Mouse (Mus musculus) kidney, embryonic 15.5 days (tissue): ENCODE data around the gene Naxd. TPM values are rescaled to one million over a fixed set of nuclear protein-coding genes. Genes with fewer than 3 reads are reported as not detected.

Source experiments
- ATAC-seq: fragments of 200-750 bp; cut with Nextera tagmentation; replicated peaks from 2 replicates; pipeline ENCODE4 v1.8.0; 2017; ENCODE audit warnings: moderate TSS enrichment; ENCODE audit not compliant: low FRiP score
- H3K27ac ChIP-seq: fragments of 300-500 bp; sonication (generic); 2 replicates; pipeline ENCODE4 v1.5.1; 2015; ENCODE audit warnings: mild to moderate bottlenecking, inconsistent platforms
- H3K27me3 ChIP-seq: fragments of 300-500 bp; sonication (generic); 2 replicates; pipeline ENCODE4 v1.6.1; 2015; ENCODE audit warnings: inconsistent platforms
- H3K36me3 ChIP-seq: fragments of 300-500 bp; sonication (generic); 2 replicates; pipeline ENCODE4 v1.6.1; 2015; ENCODE audit warnings: inconsistent platforms
- H3K4me1 ChIP-seq: fragments of 300-500 bp; sonication (generic); 2 replicates; pipeline ENCODE4 v1.6.1; 2015; ENCODE audit warnings: inconsistent platforms
- H3K4me2 ChIP-seq: fragments of 300-500 bp; sonication (generic); 2 replicates; pipeline ENCODE4 v1.6.1; 2015; ENCODE audit warnings: moderate library complexity, mild to moderate bottlenecking, inconsistent platforms
- H3K4me3 ChIP-seq: fragments of 300-500 bp; sonication (generic); replicated peaks from 2 replicates; pipeline ENCODE4 v1.5.1; 2015; ENCODE audit warnings: mild to moderate bottlenecking, inconsistent platforms
- H3K9ac ChIP-seq: fragments of 300-500 bp; sonication (generic); 2 replicates; pipeline ENCODE4 v1.6.1; 2015; ENCODE audit warnings: mild to moderate bottlenecking, inconsistent platforms
- H3K9me3 ChIP-seq: fragments of 300-500 bp; sonication (generic); replicated peaks from 2 replicates; pipeline ENCODE4 v1.6.1; 2016; ENCODE audit warnings: inconsistent platforms
- WGBS: fragments of 180-500 bp; shearing (Covaris S2); methylation state at CpG from one replicate; pipeline ENCODE4 v1.1.7; 2015; ENCODE audit warnings: mixed read lengths; 5-methylcytosine and 5-hydroxymethylcytosine counted together
- polyA plus RNA-seq: library from polyadenylated mRNA; unstranded; fragments of >200 nt; fragmentation: Nextera tagmentation; extraction: Ambion mirVana; gene quantifications from 2 replicates; pipeline ENCODE4 v1.2.1, GENCODE M21; 2015

The Naxd gene
- polyA plus RNA-seq, 1 experiment from 2014 or later, result 121 TPM

- Histone ChIP-seq H3K36me3 (no peaks in the 10 kb centered on the region), H3K27me3 (peaks cover 50% of the 10 kb centered on the region), H3K4me3 (peak overlapping the region; percentile 16), H3K9ac (no peak overlapping the region), H3K27ac (peak overlapping the region; percentile 9; the same call in 1 of the 2 replicates), H3K4me1 (peaks cover 86% of the 10 kb centered on the region), H3K4me2 (peak overlapping the region; percentile 100), H3K9me3 (no peaks in the 10 kb centered on the region)
- no peak for ATAC-seq
- WGBS, result 14% methylated on average over 10 of the region's 10 CpGs
These were observed 21.9 kb upstream of the Naxd start for GRCm38 (mm10) chr8:11475397-11475796.

GRCm38 (mm10) chr8:11475876-11476275 is 21.4 kb upstream of the Naxd start:
- Histone ChIP-seq H3K9me3 (no peaks in the 10 kb centered on the region), H3K4me1 (peaks cover 90% of the 10 kb centered on the region), H3K27me3 (peaks cover 51% of the 10 kb centered on the region), H3K4me2 (peak overlapping the region; percentile 100), H3K36me3 (no peaks in the 10 kb centered on the region), H3K4me3 (peak overlapping the region; percentile 70), H3K9ac (no peak overlapping the region), H3K27ac (peak overlapping the region; percentile 82)
- WGBS, result 14% methylated on average over 2 of the region's 2 CpGs
- no peak for ATAC-seq

DNA sequence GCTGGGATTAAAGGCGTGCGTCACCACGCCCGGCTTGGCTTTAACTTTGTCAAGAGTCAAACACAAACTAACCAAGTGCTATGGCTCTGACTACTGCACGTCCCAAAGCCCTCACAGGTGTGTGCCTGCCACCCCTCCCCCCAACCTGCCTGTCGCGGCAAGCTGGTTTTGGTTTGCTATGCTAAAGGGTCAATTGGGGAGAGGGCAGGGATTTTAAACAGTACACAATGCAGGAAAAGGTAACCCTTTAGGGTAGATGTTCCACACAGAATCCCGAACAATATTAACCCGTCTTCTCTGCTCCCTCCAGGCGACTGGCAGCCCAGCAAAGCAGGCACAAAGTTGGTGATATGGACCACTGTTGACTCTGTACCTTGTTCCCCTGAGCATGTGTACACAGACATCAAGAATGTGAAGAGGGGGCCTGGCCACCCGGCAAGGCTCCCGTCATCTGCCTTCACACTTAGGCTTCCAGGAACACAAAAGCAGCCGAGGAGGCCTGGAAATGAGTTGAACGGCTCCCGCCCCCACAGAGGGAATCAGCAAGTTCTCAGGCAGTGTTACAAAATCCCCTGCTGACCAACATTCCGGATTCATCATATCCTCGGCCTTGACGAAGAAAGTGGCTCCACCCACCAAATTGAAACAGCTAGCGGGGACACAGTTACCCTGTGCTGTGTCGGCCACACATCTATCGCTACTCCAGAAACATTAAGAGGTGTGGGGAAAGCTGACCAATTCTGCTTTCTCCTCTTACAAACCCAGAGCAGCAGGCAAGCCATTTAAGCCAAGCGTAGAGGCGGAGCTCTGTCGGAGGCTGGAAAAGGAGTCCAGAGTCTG is 20.7 kb upstream of the Naxd start:
- Histone ChIP-seq H3K4me3 (peak overlapping the region; percentile 70), H3K36me3 (no peaks in the 10 kb centered on the region), H3K4me1 (peaks cover 87% of the 10 kb centered on the region), H3K9ac (peak overlapping the region; percentile 47), H3K4me2 (peak overlapping the region; percentile 100), H3K27me3 (peaks cover 51% of the 10 kb centered on the region), H3K9me3 (no peaks in the 10 kb centered on the region), H3K27ac (peak overlapping the region; percentile 82)
- peak; percentile 13 for ATAC-seq
- WGBS, result 9% methylated on average over 24 of the region's 24 CpGs

DNA sequence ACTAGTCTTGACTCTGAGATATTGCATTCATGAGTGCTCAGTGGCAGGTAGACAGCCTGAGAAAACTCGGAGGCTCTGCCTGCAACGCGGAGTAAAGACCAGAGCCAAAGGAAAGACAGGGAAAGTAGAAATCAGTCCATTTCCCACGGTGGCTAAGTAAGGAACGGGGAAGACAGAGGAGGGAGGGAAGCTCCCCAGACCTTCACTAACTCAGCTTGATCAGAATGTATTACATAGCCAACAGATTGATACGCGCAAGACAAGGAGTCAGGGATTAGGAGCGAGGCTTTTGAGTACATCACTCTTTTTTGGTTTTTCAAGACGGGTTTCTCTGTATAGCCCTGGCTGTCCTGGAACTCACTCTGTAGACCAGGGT is 20.1 kb upstream of the Naxd start:
- H3K36me3 ChIP-seq, result no peaks in the 10 kb centered on the region
- H3K4me1 ChIP-seq, result peaks cover 88% of the 10 kb centered on the region
- ATAC-seq, result no peak
- H3K27ac ChIP-seq, result peak overlapping the region; percentile 82
- peak overlapping the region; percentile 47 for H3K9ac ChIP-seq
- H3K27me3 ChIP-seq, result peaks cover 51% of the 10 kb centered on the region
- no peaks in the 10 kb centered on the region for H3K9me3 ChIP-seq
- peak overlapping the region; percentile 70 for H3K4me3 ChIP-seq
- WGBS, result 4% methylated on average over 9 of the region's 9 CpGs
- peak overlapping the region; percentile 100 for H3K4me2 ChIP-seq

GRCm38 (mm10) chr8:11477811-11478761 is 19.2 kb upstream of the Naxd start, which contains the start of gene Rab20:
TSS of gene Rab20 (minus strand) at chr8:11478710.
- Histone ChIP-seq H3K9me3 (no peaks in the 10 kb centered on the region), H3K4me2 (peak within 1 kb of the TSS; percentile 100), H3K36me3 (no peaks in the 10 kb centered on the region), H3K27ac (peak within 1 kb of the TSS; percentile 83), H3K9ac (peak within 1 kb of the TSS; percentile 65), H3K4me3 (peak within 1 kb of the TSS; percentile 70), H3K4me1 (peaks cover 84% of the 10 kb centered on the region), H3K27me3 (peaks cover 51% of the 10 kb centered on the region)
- peak; percentile 84 for ATAC-seq
- WGBS, result under 1% methylated on average over 69 of the region's 69 CpGs

- peak overlapping the region; percentile 70 for H3K4me3 ChIP-seq
- peaks cover 76% of the 10 kb centered on the region for H3K4me1 ChIP-seq
- H3K27ac ChIP-seq, result peak overlapping the region; percentile 83
- no peaks in the 10 kb centered on the region for H3K9me3 ChIP-seq
- ATAC-seq, result peak; percentile 26
- peak overlapping the region; percentile 38 for H3K9ac ChIP-seq
- 4% methylated on average over 23 of the region's 23 CpGs for WGBS
- H3K4me2 ChIP-seq, result peak overlapping the region; percentile 100
- H3K27me3 ChIP-seq, result peaks cover 51% of the 10 kb centered on the region
- H3K36me3 ChIP-seq, result no peaks in the 10 kb centered on the region
These were observed 18.3 kb upstream of the Naxd start for GRCm38 (mm10) chr8:11478807-11479527.

- peak overlapping the region; percentile 83 for H3K27ac ChIP-seq
- no peaks in the 10 kb centered on the region for H3K9me3 ChIP-seq
- peaks cover 69% of the 10 kb centered on the region for H3K4me1 ChIP-seq
- peaks cover 46% of the 10 kb centered on the region for H3K27me3 ChIP-seq
- peak overlapping the region; percentile 70 for H3K4me3 ChIP-seq
- H3K9ac ChIP-seq, result peak overlapping the region; percentile 38; the same call in 1 of the 2 replicates
- no peak for ATAC-seq
- 7% methylated on average over 14 of the region's 14 CpGs for WGBS
- H3K36me3 ChIP-seq, result no peaks in the 10 kb centered on the region
- H3K4me2 ChIP-seq, result peak overlapping the region; percentile 100
These were observed 17.7 kb upstream of the Naxd start for GRCm38 (mm10) chr8:11479591-11479990.

GRCm38 (mm10) chr8:11481876-11482275 is 15.4 kb upstream of the Naxd start:
- peaks cover 58% of the 10 kb centered on the region for H3K4me1 ChIP-seq
- no peak overlapping the region for H3K4me2 ChIP-seq
- no peak overlapping the region for H3K4me3 ChIP-seq
- ATAC-seq, result no peak
- no peaks in the 10 kb centered on the region for H3K9me3 ChIP-seq
- no peaks in the 10 kb centered on the region for H3K36me3 ChIP-seq
- WGBS, result 62% methylated on average over 3 of the region's 3 CpGs
- H3K27me3 ChIP-seq, result peaks cover 26% of the 10 kb centered on the region
- H3K27ac ChIP-seq, result peak overlapping the region; percentile 52; the same call in 1 of the 2 replicates
- H3K9ac ChIP-seq, result no peak overlapping the region

GRCm38 (mm10) chr8:11482537-11482936 is 14.8 kb upstream of the Naxd start:
- peaks cover 54% of the 10 kb centered on the region for H3K4me1 ChIP-seq
- H3K27ac ChIP-seq, result peak overlapping the region; percentile 52; the same call in 1 of the 2 replicates
- H3K9ac ChIP-seq, result no peak overlapping the region
- 49% methylated on average over 3 of the region's 3 CpGs for WGBS
- H3K36me3 ChIP-seq, result no peaks in the 10 kb centered on the region
- H3K4me3 ChIP-seq, result no peak overlapping the region
- no peak overlapping the region for H3K4me2 ChIP-seq
- ATAC-seq, result no peak
- H3K9me3 ChIP-seq, result no peaks in the 10 kb centered on the region
- peaks cover 23% of the 10 kb centered on the region for H3K27me3 ChIP-seq

- Histone ChIP-seq H3K27me3 (peaks cover 14% of the 10 kb centered on the region; the same call in 1 of the 2 replicates), H3K9ac (no peak overlapping the region), H3K4me2 (no peak overlapping the region), H3K4me1 (peaks cover 20% of the 10 kb centered on the region; the same call in 1 of the 2 replicates), H3K4me3 (no peak overlapping the region), H3K36me3 (no peaks in the 10 kb centered on the region), H3K27ac (no peak overlapping the region), H3K9me3 (no peaks in the 10 kb centered on the region)
- WGBS, result 23% methylated on average over 7 of the region's 7 CpGs
- peak; percentile 47 for ATAC-seq
These were observed 11.2 kb upstream of the Naxd start for GRCm38 (mm10) chr8:11486142-11486541.

- H3K4me3 ChIP-seq, result no peak overlapping the region
- WGBS, result 72% methylated on average over 4 of the region's 4 CpGs
- no peak overlapping the region for H3K27ac ChIP-seq
- peaks cover 13% of the 10 kb centered on the region; the same call in 1 of the 2 replicates for H3K4me1 ChIP-seq
- H3K27me3 ChIP-seq, result peaks cover 14% of the 10 kb centered on the region; the same call in 1 of the 2 replicates
- no peaks in the 10 kb centered on the region for H3K36me3 ChIP-seq
- no peaks in the 10 kb centered on the region for H3K9me3 ChIP-seq
- no peak for ATAC-seq
- no peak overlapping the region for H3K9ac ChIP-seq
- no peak overlapping the region for H3K4me2 ChIP-seq
These were observed 10.1 kb upstream of the Naxd start for GRCm38 (mm10) chr8:11487229-11487628.
